Mouse (Mus musculus) CH12.LX (cell line): Measurements from ENCODE around the gene Prdm10. TPM values are rescaled to one million over a fixed set of nuclear protein-coding genes. Genes with fewer than 3 reads are reported as not detected.

ENCODE experiments used
- DNase-seq: peaks from one replicate; pipeline ENCODE4 v3.0.0-alpha.2; 2013; ENCODE audit errors: extremely low read depth
- H3K27ac ChIP-seq: 2 replicates; pipeline ENCODE4 v1.5.1; 2012; ENCODE audit warnings: low read depth, mild to moderate bottlenecking, control low read depth, moderate library complexity; ENCODE audit not compliant: insufficient read depth
- H3K27me3 ChIP-seq: replicated peaks from 2 replicates; pipeline ENCODE3; 2012; ENCODE audit warnings: inconsistent platforms
- H3K36me3 ChIP-seq, 2 experiments: replicated peaks in 1 of 2; 2 replicates each; pipeline versions ENCODE3 to v1.6.1; 2012; ENCODE audit warnings: inconsistent platforms in 1 of 2, low read length in 1 of 2, mild to moderate bottlenecking in 1 of 2, mixed read lengths in 1 of 2, moderate library complexity in 1 of 2; ENCODE audit not compliant: control insufficient read depth in 1 of 2, insufficient read depth in 1 of 2
- H3K4me1 ChIP-seq, 2 experiments: 2 replicates each; pipeline ENCODE4 v1.6.1; 2012; ENCODE audit warnings: inconsistent platforms in 1 of 2, moderate library complexity in 1 of 2; ENCODE audit not compliant: insufficient read depth in 2 of 2, control insufficient read depth in 1 of 2
- H3K4me2 ChIP-seq: 2 replicates; pipeline ENCODE4 v1.6.1; 2012; ENCODE audit warnings: low read depth, mild to moderate bottlenecking, control low read depth; ENCODE audit not compliant: poor library complexity, insufficient read depth, severe bottlenecking
- H3K4me3 ChIP-seq, 3 experiments: fragments of 150-350 bp in 1 of 3; sonication (generic) in 1 of 3; replicated peaks in 1 of 3; 2 replicates each; pipeline versions ENCODE3 to v1.5.1; 2011 to 2012; ENCODE audit warnings: low read depth in 2 of 3, low read length in 2 of 3, mild to moderate bottlenecking in 2 of 3, moderate library complexity in 2 of 3, control low read depth in 1 of 3, improper control_type of control experiment in 1 of 3, inconsistent platforms in 1 of 3, mixed read lengths in 1 of 3; ENCODE audit not compliant: poor library complexity in 1 of 3
- H3K79me2 ChIP-seq: replicated peaks from 2 replicates; pipeline ENCODE4 v1.6.1; 2012; ENCODE audit warnings: mild to moderate bottlenecking, moderate library complexity; ENCODE audit not compliant: control insufficient read depth, poor library complexity, insufficient read depth, severe bottlenecking; ENCODE audit errors: extremely low read depth
- H3K9ac ChIP-seq: 2 replicates; pipeline ENCODE4 v1.6.1; 2012; ENCODE audit warnings: low read depth, mild to moderate bottlenecking, control low read depth, moderate library complexity; ENCODE audit not compliant: insufficient read depth
- H3K9me3 ChIP-seq: replicated peaks from 2 replicates; pipeline ENCODE3; 2012; ENCODE audit warnings: low read length, inconsistent platforms, mixed read lengths
- BHLHE40 ChIP-seq: IDR thresholded peaks from 2 replicates; pipeline ENCODE4 v1.6.1; 2011; ENCODE audit warnings: mild to moderate bottlenecking, low read depth, low read length, improper control_type of control experiment
- CHD2 ChIP-seq: IDR thresholded peaks from 2 replicates; pipeline ENCODE4 v1.6.1; 2011; ENCODE audit warnings: low read length, improper control_type of control experiment
- CTCF ChIP-seq, 2 experiments: IDR thresholded peaks in 1 of 2; conservative IDR thresholded peaks in 1 of 2; 2 replicates each; pipeline ENCODE4 v1.5.1; 2011 to 2012; ENCODE audit warnings: low read depth in 2 of 2, low read length in 2 of 2, improper control_type of control experiment in 1 of 2, inconsistent platforms in 1 of 2, mild to moderate bottlenecking in 1 of 2, moderate library complexity in 1 of 2
- EP300 ChIP-seq: IDR thresholded peaks from 2 replicates; pipeline ENCODE4 v1.6.1; 2011; ENCODE audit warnings: low read length, improper control_type of control experiment
- HCFC1 ChIP-seq: IDR thresholded peaks from 2 replicates; pipeline ENCODE4 v1.6.1; 2012; ENCODE audit warnings: low read depth, mild to moderate bottlenecking, inconsistent platforms, low read length, improper control_type of control experiment
- IRF4 ChIP-seq: IDR thresholded peaks from 2 replicates; pipeline ENCODE4 v1.6.1; 2014; ENCODE audit warnings: low read depth, mild to moderate bottlenecking, inconsistent platforms, low read length, improper control_type of control experiment
- KAT2A ChIP-seq: IDR thresholded peaks from 2 replicates; pipeline ENCODE4 v1.6.1; 2012; ENCODE audit warnings: low read length, improper control_type of control experiment, inconsistent platforms; ENCODE audit not compliant: insufficient replicate concordance
- MAFK ChIP-seq: IDR thresholded peaks from 2 replicates; pipeline ENCODE4 v1.6.1; 2011; ENCODE audit warnings: low read length, improper control_type of control experiment; ENCODE audit not compliant: insufficient replicate concordance
- MAX ChIP-seq: IDR thresholded peaks from 2 replicates; pipeline ENCODE4 v1.6.1; 2011; ENCODE audit warnings: low read length, improper control_type of control experiment
- MAZ ChIP-seq: IDR thresholded peaks from 2 replicates; pipeline ENCODE4 v1.6.1; 2012; ENCODE audit warnings: low read depth, mild to moderate bottlenecking, inconsistent platforms, low read length, improper control_type of control experiment, moderate library complexity
- MXI1 ChIP-seq: IDR thresholded peaks from 2 replicates; pipeline ENCODE4 v1.6.1; 2011; ENCODE audit warnings: mild to moderate bottlenecking, low read depth, low read length, improper control_type of control experiment
- MYC ChIP-seq: IDR thresholded peaks from 2 replicates; pipeline ENCODE4 v1.6.1; 2011; ENCODE audit warnings: low read depth, mild to moderate bottlenecking, improper control_type of control experiment, low read length
- NELFE ChIP-seq: IDR thresholded peaks from 2 replicates; pipeline ENCODE4 v1.6.1; 2011; ENCODE audit warnings: low read depth, low read length, improper control_type of control experiment
- NRF1 ChIP-seq: IDR thresholded peaks from 2 replicates; pipeline ENCODE4 v1.6.1; 2014; ENCODE audit warnings: low read depth, mild to moderate bottlenecking, inconsistent platforms, low read length, improper control_type of control experiment, moderate library complexity
- POLR2A ChIP-seq: IDR thresholded peaks from 2 replicates; pipeline ENCODE4 v1.6.1; 2011; ENCODE audit warnings: low read depth, mild to moderate bottlenecking, improper control_type of control experiment, low read length
- POLR2AphosphoS2 ChIP-seq: IDR thresholded peaks from 2 replicates; pipeline ENCODE4 v1.6.1; 2011; ENCODE audit warnings: low read depth, low read length, improper control_type of control experiment
- RAD21 ChIP-seq: IDR thresholded peaks from 2 replicates; pipeline ENCODE4 v1.6.1; 2011; ENCODE audit warnings: low read depth, mild to moderate bottlenecking, low read length, improper control_type of control experiment, moderate library complexity
- SMC3 ChIP-seq: IDR thresholded peaks from 2 replicates; pipeline ENCODE4 v1.6.1; 2011; ENCODE audit warnings: low read depth, low read length, improper control_type of control experiment
- TBP ChIP-seq: conservative IDR thresholded peaks from 2 replicates; pipeline ENCODE4 v1.6.1; 2011; ENCODE audit warnings: low read depth, low read length, improper control_type of control experiment
- UBTF ChIP-seq: IDR thresholded peaks from 2 replicates; pipeline ENCODE4 v1.6.1; 2012; ENCODE audit warnings: low read depth, mild to moderate bottlenecking, inconsistent platforms, low read length, improper control_type of control experiment, moderate library complexity
- USF1 ChIP-seq: IDR thresholded peaks from 2 replicates; pipeline ENCODE4 v1.6.1; 2014; ENCODE audit warnings: low read depth, mild to moderate bottlenecking, inconsistent platforms, low read length, improper control_type of control experiment
- USF2 ChIP-seq: conservative IDR thresholded peaks from 2 replicates; pipeline ENCODE4 v1.6.1; 2011; ENCODE audit warnings: low read depth, low read length, improper control_type of control experiment
- ZC3H11A ChIP-seq: IDR thresholded peaks from 2 replicates; pipeline ENCODE4 v1.6.1; 2012; ENCODE audit warnings: low read depth, mild to moderate bottlenecking, inconsistent platforms, low read length, improper control_type of control experiment
- ZKSCAN1 ChIP-seq: IDR thresholded peaks from 2 replicates; pipeline ENCODE4 v1.6.1; 2012; ENCODE audit warnings: low read depth, inconsistent platforms, low read length, improper control_type of control experiment, borderline replicate concordance
- dilution Hi-C: fragments of 300-500 bp; cut with MboI; formaldehyde crosslinking; loops from 2 replicates; pipeline ENCODE4 v1.14.3; 2020; ENCODE audit warnings: low sequenced_read_pairs; ENCODE audit not compliant: extremely low pct_unique_long_range_greater_than_20kb, extremely low pct_ligation_motif_present
- in situ Hi-C: fragments of 300-500 bp; cut with MboI; formaldehyde crosslinking; loops from 3 replicates; pipeline ENCODE4 v1.14.3; 2019; ENCODE audit warnings: low sequenced_read_pairs, low pct_ligation_motif_present, low pct_unique_long_range_greater_than_20kb, mixed read lengths
- polyA plus RNA-seq: library from polyadenylated mRNA; unstranded; fragments of >175 nt; gene quantifications from 2 replicates; pipeline ENCODE4 v1.2.1, GENCODE M21; 2012; ENCODE audit warnings: low read depth; ENCODE audit not compliant: insufficient read length
- total RNA-seq, 2 experiments: library from RNA; depleted of rRNA; stranded (reverse); fragments of 300-350 nt in 1 of 2; fragments of >200 nt in 1 of 2; gene quantifications; 2 replicates each; pipeline ENCODE4 v1.2.3; 2012 to 2014

Gene Prdm10
- total and polyA plus RNA-seq, 3 experiments = 4.5 to 6.7 (median 4.7) TPM

DNA sequence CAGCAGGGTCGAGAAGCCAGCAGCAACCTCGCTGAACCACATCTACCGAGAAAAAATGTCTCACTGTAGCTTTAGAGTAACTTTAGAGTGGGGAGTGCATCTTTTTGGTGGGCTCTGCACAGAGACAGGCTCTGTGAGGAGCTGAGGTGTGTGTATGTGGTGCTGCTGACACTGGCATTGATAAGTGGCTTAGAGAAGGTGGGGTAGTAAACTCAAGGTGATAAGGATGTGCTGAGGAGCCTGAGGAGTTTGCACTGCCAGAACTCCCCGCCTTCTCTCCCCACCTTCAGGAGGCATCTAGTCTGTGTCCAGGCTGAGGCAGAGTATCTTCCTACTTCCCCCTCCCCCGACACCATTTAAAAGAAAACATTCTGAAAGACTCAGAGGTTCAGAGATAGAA, 41.8 kb downstream of the Prdm10 start:
- no peaks in the 10 kb centered on the region for H3K79me2 ChIP-seq
- dilution Hi-C loops (no loop called here), in situ Hi-C loops (no loop called here)
- no peaks in the 10 kb centered on the region for H3K27me3 ChIP-seq
- no peak for TF ChIP-seq ZKSCAN1
- TF ChIP-seq NELFE = no peak
- TF ChIP-seq MAX = no peak
- no peak for TF ChIP-seq CHD2
- TF ChIP-seq NRF1 = no peak
- no peak for TF ChIP-seq TBP
- no peak for TF ChIP-seq MAFK
- no peak for TF ChIP-seq RAD21
- no peak for TF ChIP-seq IRF4
- TF ChIP-seq CTCF (conservative IDR thresholded peaks at IDR 0.05 in 1 of 2, IDR thresholded peaks at IDR 0.05 in 1 of 2; ENCODE audit: low read depth in 2 of 2, low read length in 2 of 2) = no peak
- no peak for TF ChIP-seq SMC3
- TF ChIP-seq POLR2AphosphoS2 = no peak
- no peak for TF ChIP-seq MAZ
- TF ChIP-seq ZC3H11A = no peak
- TF ChIP-seq EP300 = no peak
- TF ChIP-seq BHLHE40 = no peak
- TF ChIP-seq USF1 = no peak
- peaks cover 0 to 38% of the 10 kb centered on the region in 2 experiments for H3K36me3 ChIP-seq
- H3K27ac ChIP-seq = no peak overlapping the region
- H3K4me3 ChIP-seq = no peak overlapping the region
- H3K9me3 ChIP-seq = no peaks in the 10 kb centered on the region
- H3K9ac ChIP-seq = no peak overlapping the region
- no peaks in the 10 kb centered on the region for H3K4me1 ChIP-seq
- no peak for DNase-seq
- H3K4me2 ChIP-seq = no peak overlapping the region

DNA sequence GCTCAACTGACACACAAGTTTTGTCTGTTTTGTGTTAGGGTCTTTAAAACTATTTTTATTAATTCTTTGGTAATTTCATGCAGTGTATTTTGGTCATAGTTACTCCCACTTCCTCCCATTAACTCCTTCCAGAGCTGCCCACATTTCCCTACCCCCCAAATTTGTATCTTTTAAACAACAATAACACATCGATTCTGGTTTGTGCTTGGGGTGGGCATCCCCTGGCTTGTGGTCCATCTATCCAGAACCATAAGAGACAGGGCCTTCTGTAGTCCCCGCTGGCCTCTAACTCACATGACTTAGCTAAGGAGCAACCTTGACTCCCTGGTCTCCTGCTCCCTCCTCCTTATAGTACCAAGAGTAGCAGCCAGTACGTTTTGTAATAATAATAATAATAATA, 50.5 kb downstream of the Prdm10 start:
- Histone ChIP-seq H3K4me3 (no peak overlapping the region), H3K4me1 (peaks cover 0 to 4% of the 10 kb centered on the region in 2 experiments; a peak in 1 of 4 replicates), H3K79me2 (no peaks in the 10 kb centered on the region), H3K4me2 (no peak overlapping the region), H3K27ac (no peak overlapping the region), H3K36me3 (peaks cover 0 to 42% of the 10 kb centered on the region in 2 experiments), H3K27me3 (no peaks in the 10 kb centered on the region), H3K9ac (no peak overlapping the region), H3K9me3 (no peaks in the 10 kb centered on the region)
- TF ChIP-seq KAT2A = no peak
- TF ChIP-seq IRF4 = no peak
- TF ChIP-seq POLR2A = no peak
- no peak for TF ChIP-seq TBP
- no peak for TF ChIP-seq MXI1
- TF ChIP-seq SMC3 = no peak
- no peak for TF ChIP-seq USF2
- TF ChIP-seq UBTF = no peak
- TF ChIP-seq HCFC1 = no peak
- TF ChIP-seq MAZ = no peak
- no peak for TF ChIP-seq MYC
- TF ChIP-seq ZC3H11A = no peak
- dilution Hi-C loops = no loop called here
- in situ Hi-C loops = no loop called here
- DNase-seq = no peak
